Mouse (Mus musculus) c-Kit-negative CD71-positive TER-119-positive erythroid progenitor cells, embryonic 14.5 days (primary cell): Measurements from ENCODE around the gene Aim2.

Experiments used
- DNase-seq: peaks from one replicate; pipeline ENCODE4 v3.0.0-alpha.2; 2013; ENCODE audit warnings: low read depth, low spot score

The Aim2 gene

DNA sequence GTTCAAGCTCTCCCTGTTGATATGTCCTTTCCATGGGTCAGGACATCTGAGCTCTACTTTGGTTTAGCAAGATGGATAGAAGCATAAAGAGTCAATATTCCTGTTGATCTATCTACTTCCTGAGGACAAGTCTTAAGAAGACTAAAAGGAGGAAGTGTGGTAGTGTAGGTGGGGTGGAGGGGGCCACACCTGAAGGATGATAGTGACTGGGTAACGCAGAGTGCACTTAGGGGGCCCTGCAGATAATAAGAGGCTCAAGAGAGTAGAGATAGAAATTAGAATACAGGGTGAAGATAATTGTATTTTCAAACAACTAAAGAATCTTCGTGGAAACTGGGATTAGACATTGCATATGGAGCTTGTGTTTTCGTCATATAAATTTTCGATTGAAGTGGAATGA is 5.6 kb upstream of the Aim2 start:
- DNase-seq, result no peak

- DNase-seq, result no peak
These were observed 2.2 kb upstream of the Aim2 start for GRCm38 (mm10) chr1:173348527-173348926.

GRCm38 (mm10) chr1:173349192-173349591 is 1.5 kb upstream of the Aim2 start:
- DNase-seq, result no peak

DNA sequence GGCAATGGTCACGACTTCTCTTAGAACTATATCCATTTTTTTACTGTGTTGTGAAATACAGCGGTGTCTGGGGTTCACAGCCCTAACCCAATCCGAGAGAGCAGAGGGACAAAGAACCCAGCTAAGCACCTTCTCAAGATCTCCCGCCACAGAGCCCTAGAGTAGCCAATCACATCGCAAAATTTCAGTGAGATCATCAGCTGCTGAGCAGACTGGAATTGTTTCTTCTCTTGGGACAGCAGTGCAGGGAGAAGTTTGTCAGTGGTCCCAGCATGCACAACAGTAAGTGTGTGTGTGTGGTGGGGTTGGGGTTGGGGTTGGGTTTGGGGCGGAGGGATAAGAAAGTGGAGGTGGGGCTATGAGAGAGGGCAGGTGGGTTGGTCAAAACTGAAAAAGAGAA is 733 bp upstream of the Aim2 start:
- DNase-seq, result peak; percentile 71

GRCm38 (mm10) chr1:173355107-173355846 is 4.6 kb downstream of the Aim2 start:
- no peak for DNase-seq

DNA sequence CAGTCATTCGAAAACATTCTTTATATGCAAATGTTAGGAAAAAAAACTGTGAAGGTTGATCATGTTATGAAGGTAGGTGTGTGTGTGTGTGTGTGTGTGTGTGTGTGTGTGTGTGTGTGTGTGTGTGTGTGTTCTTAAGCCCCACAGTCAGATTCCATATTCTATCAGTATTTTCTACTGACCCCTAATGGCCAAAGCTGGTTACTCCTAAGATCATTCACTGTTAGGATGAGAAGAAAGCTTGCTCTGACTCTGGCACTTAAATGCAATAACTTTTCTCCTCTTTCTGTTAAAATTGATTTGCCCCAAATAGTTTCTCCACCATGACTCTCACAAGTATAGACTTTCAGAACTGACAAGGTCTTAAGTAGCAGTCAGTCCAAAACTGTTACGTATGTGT is 6.0 kb downstream of the Aim2 start:
- DNase-seq, result no peak

GRCm38 (mm10) chr1:173357799-173358198 is 7.1 kb downstream of the Aim2 start:
- no peak for DNase-seq

- DNase-seq, result no peak
These were observed 9.1 kb downstream of the Aim2 start for GRCm38 (mm10) chr1:173359590-173360290.

DNA sequence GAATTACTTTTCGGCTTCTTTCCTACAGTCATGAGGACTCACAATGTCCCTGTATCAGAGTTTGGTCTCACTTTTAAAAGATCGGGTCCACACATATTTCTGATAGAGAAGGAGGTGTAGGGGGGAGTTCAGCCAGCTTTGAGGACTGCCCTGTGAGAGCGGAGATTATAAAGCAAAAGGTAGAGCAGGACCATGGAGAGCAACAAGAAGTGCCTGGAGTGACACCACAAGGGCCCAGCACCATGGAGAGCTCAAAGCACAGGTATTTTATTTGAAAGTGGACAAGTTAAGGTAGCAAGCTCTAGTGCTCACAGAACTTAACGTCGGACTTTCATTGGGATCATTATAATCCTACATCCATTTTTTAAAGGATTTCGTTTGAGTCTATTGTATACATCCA is 11.0 kb downstream of the Aim2 start:
- no peak for DNase-seq

DNA sequence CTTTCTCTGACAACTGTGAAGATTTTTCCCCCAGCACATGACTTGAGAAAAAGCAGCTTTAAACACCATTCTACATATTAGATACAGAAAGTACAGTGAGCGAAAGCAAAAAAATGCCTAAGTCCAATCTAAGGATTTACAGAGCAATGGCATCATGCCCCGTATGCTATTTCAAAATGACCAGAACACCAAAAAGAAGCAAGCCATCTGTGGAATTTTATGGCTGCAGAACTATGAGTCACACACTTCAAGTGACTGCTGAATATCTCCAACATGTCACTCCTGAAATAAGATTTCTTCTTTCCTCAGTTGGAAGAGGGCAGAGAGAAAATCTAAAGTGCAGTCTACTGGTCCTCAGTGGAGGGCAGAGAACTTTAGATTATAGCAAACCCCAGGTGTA is 12.8 kb downstream of the Aim2 start:
- DNase-seq, result no peak

- DNase-seq, result no peak
These were observed 13.6 kb downstream of the Aim2 start for GRCm38 (mm10) chr1:173364125-173364800.

DNA sequence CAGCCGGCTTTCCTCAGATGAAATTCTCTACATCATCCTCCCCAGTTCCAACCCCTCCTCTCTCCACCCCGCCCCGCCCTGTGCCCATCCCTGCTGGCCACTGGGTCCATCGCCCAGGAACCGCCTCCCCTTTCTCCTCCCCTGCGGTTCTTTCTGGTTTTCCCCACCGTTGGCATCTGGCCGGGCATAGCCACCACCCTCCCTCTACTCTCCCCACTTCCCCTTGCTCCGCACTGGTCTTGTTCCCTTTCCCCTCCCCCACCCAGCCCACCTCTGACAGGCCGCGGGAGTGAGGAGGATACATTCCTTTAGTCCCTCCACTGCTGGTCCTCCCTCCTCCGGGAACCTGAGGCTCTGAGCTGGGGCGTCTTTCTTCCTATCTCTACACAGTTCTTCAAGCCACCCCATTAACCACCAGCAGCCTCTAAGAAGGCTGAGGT is 15.3 kb downstream of the Aim2 start:
- no peak for DNase-seq

DNA sequence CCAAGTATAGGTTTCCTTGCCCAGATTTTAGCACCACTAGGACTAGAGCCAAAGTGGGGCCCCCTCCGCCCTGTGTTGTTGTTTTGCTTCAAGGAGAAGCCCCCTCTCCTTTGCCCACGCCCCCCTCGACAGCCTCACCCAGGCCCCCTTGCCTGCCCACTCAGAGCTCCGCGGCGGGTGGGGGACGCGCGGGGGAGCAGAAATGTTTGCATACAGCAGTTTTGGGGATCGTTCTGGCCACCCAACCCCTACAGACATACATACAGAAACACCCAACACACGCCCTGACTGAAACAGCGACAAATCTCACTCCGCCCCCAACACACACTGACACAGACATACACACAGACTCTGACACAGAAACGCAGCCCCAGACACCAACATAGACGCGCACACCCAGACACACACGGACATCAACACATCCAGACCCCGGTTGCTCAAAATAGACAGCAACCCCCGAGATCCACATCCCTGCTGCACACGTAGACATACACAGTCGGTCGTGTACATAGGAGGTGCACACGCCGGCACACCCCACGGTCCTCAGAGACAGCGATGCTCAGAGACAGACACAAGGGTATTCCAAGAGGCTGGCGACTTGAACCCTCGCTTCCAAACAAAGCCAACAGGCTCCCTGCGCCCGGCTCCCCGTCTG is 16.1 kb downstream of the Aim2 start:
- no peak for DNase-seq

GRCm38 (mm10) chr1:173367356-173368046 is 16.8 kb downstream of the Aim2 start, which contains the start of gene Cadm3:
Cadm3 (minus strand) TSS chr1:173367695.
- DNase-seq, result no peak

DNA sequence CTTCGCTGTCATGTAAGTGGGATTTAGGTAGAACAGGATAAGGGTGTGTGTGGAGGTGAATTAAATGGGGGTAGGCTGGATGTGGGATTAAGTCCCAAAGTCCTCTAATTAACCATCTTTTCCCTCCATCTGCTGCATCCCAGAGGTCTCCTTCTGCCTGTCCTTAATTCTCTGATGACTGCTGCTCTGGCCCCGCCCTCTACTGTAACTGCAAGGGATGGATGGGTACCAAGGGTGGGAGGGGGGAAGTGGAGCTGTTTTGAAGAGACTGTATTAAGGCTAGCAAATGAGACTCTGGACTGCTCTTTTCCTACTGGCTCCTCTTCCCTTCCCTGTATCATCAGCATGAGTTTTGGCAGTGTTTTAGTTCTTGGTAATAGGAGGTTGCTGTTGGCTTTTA is 18.9 kb downstream of the Aim2 start:
- no peak for DNase-seq

GRCm38 (mm10) chr1:173370456-173370855 is 19.8 kb downstream of the Aim2 start:
- no peak for DNase-seq

DNA sequence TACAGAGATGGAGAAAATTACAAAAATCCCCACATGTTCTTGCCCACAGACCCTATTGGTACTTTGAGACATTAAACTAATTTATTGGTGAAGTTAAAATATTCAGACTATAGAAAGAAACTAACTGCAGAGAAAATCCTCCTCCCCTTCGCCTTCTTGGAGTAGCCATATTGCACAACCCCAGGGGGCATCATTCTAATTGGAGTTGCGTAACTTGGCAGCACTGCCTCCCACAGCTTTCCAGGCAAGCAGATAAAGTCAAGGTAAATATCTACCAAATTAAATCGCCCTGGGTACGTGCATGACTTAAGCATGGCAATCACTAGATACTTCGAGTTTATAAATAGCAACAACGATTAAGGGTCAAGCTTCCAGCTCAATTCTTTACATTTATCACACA is 20.9 kb downstream of the Aim2 start:
- no peak for DNase-seq

DNA sequence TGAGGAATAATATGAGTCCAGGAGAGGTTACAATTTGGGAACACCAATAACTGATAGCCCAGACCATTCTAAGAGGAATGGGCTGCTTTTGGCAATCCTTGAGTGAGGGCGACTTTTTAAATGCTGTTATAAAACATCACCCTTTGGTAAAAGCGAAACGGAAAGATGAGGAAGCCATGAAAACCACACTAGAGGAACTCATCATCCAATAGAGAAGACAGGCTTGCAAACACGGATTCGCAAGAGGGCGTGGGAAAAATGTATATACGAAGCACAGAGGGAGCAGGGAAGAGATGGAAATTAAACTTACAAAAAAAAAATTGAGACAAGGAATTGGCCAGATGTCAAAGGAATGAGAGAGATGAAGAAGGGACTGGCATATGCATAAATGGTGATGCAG is 23.3 kb downstream of the Aim2 start:
- DNase-seq, result no peak

DNA sequence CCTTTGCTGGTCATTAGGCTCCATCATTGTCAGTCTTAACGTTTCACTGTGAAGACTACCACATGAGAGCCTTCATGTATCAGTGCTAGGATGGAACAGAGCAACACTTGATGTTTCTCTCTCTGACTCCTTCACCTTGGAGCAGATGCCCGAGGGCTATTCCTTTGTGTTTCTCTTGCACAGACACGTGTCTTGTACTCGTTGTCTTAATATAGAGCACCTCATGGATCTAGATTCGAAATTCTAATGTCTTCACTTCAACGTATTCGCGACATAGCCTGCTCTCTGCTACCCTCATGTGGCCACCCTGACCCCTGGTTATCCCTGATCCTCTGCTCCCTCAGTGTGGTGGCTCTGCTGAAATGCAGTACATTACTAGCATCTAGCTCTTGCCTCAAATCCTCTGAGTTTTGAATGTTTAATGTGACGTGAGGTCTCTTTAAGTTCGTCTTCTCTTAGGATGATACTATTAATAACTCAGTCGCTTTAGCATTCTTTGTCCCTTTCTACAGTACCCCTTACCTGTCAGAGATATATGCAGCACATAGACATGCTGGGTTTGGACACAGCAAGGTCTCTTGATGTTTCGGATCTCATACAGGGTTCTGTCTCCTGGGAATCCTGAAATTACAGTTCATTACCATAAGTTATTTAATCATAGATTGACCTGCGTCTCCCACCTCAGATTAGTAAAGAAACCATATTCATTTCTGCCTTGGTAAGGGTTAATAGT is 26.9 kb downstream of the Aim2 start:
- DNase-seq, result no peak

- no peak for DNase-seq
These were observed 30.8 kb downstream of the Aim2 start for GRCm38 (mm10) chr1:173381436-173381835.

GRCm38 (mm10) chr1:173389431-173389830 is 38.8 kb downstream of the Aim2 start:
- no peak for DNase-seq
